Mouse (Mus musculus) right cerebral cortex, adult 18-20 months (tissue): ENCODE data around the gene Adgre5.

Experiments
- DNase-seq: peaks from one replicate; pipeline ENCODE4 v3.0.0; 2022; ENCODE audit warnings: mixed read lengths

Gene Adgre5

GRCm38 (mm10) chr8:83721405-83722025 lies 19.6 kb downstream of the Adgre5 start:
- DNase-seq = no peak

- no peak for DNase-seq
Observed at GRCm38 (mm10) chr8:83719693-83720092, 21.4 kb downstream of the Adgre5 start.

- no peak for DNase-seq
Observed at GRCm38 (mm10) chr8:83719048-83719447, 22.1 kb downstream of the Adgre5 start.

GRCm38 (mm10) chr8:83716563-83716962 lies 24.6 kb downstream of the Adgre5 start:
- DNase-seq = no peak

- DNase-seq = no peak
Observed at GRCm38 (mm10) chr8:83715771-83716170, 25.4 kb downstream of the Adgre5 start.

GRCm38 (mm10) chr8:83715031-83715690 lies 26.0 kb downstream of the Adgre5 start, which contains the start of gene Ddx39:
TSS of gene Ddx39 (plus strand) at chr8:83715177.
- DNase-seq = peak; percentile 98

GRCm38 (mm10) chr8:83714676-83715030 lies 26.5 kb downstream of the Adgre5 start:
- DNase-seq = no peak

GRCm38 (mm10) chr8:83707554-83707953 lies 33.6 kb downstream of the Adgre5 start:
- peak; percentile 57 for DNase-seq

GRCm38 (mm10) chr8:83706411-83706810 lies 34.7 kb downstream of the Adgre5 start:
- DNase-seq = no peak

GRCm38 (mm10) chr8:83703426-83703825 lies 37.7 kb downstream of the Adgre5 start:
- DNase-seq = no peak

- no peak for DNase-seq
Observed at GRCm38 (mm10) chr8:83700423-83701085, 40.6 kb downstream of the Adgre5 start.

GRCm38 (mm10) chr8:83699566-83699965 lies 41.6 kb downstream of the Adgre5 start:
- no peak for DNase-seq

GRCm38 (mm10) chr8:83698661-83699453 lies 42.3 kb downstream of the Adgre5 start, which contains the start of gene Pkn1:
TSS of gene Pkn1 (minus strand) at chr8:83699179.
- DNase-seq = peak; percentile 66

- DNase-seq = no peak
Observed at GRCm38 (mm10) chr8:83698291-83698660, 42.9 kb downstream of the Adgre5 start.

GRCm38 (mm10) chr8:83697374-83698220 lies 43.5 kb downstream of the Adgre5 start:
- no peak for DNase-seq

GRCm38 (mm10) chr8:83695351-83696106 lies 45.6 kb downstream of the Adgre5 start:
- no peak for DNase-seq

GRCm38 (mm10) chr8:83694369-83695160 lies 46.6 kb downstream of the Adgre5 start:
- no peak for DNase-seq

GRCm38 (mm10) chr8:83693609-83694236 lies 47.4 kb downstream of the Adgre5 start:
- no peak for DNase-seq

- DNase-seq = no peak
Observed at GRCm38 (mm10) chr8:83689264-83689663, 51.9 kb downstream of the Adgre5 start.

GRCm38 (mm10) chr8:83684517-83684916 lies 56.6 kb downstream of the Adgre5 start:
- DNase-seq = no peak
